Mouse (Mus musculus) MEL (cell line): ENCODE measurements around the gene Erf. TPM values are rescaled to one million over a fixed set of nuclear protein-coding genes. Genes with fewer than 3 reads are reported as not detected.

ENCODE experiments used
- DNase-seq: peaks from one replicate; pipeline ENCODE4 v3.0.0; 2011; ENCODE audit warnings: low read depth, low spot score
- H3K27ac ChIP-seq: 2 replicates; pipeline ENCODE4 v1.5.1; 2012; ENCODE audit warnings: low read depth, mild to moderate bottlenecking, control low read depth, low read length, moderate library complexity; ENCODE audit not compliant: control insufficient read depth
- H3K27me3 ChIP-seq, 2 experiments: fragments of 150-350 bp in 1 of 2; sonication (generic) in 1 of 2; 2 replicates each; pipeline ENCODE4 v1.6.1; 2012; ENCODE audit warnings: low read length in 2 of 2, mild to moderate bottlenecking in 2 of 2, improper control_type of control experiment in 1 of 2, moderate library complexity in 1 of 2; ENCODE audit not compliant: insufficient read depth in 2 of 2, control insufficient read depth in 1 of 2
- H3K36me3 ChIP-seq, 2 experiments: 2 replicates each; pipeline ENCODE4 v1.6.1; 2012 to 2014; ENCODE audit warnings: low read length in 2 of 2, improper control_type of control experiment in 1 of 2, inconsistent platforms in 1 of 2, mild to moderate bottlenecking in 1 of 2; ENCODE audit not compliant: insufficient read depth in 2 of 2, control insufficient read depth in 1 of 2
- H3K4me1 ChIP-seq, 2 experiments: fragments of 150-350 bp in 1 of 2; sonication (generic) in 1 of 2; 2 replicates each; pipeline ENCODE4 v1.6.1; 2012; ENCODE audit warnings: low read length in 2 of 2, improper control_type of control experiment in 1 of 2, mild to moderate bottlenecking in 1 of 2; ENCODE audit not compliant: insufficient read depth in 2 of 2, control insufficient read depth in 1 of 2
- H3K4me3 ChIP-seq, 2 experiments: fragments of 150-350 bp in 1 of 2; sonication (generic) in 1 of 2; 2 replicates each; pipeline ENCODE4 v1.5.1; 2012; ENCODE audit warnings: low read depth in 2 of 2, low read length in 2 of 2, mild to moderate bottlenecking in 2 of 2, moderate library complexity in 2 of 2, control low read depth in 1 of 2, improper control_type of control experiment in 1 of 2; ENCODE audit not compliant: control insufficient read depth in 1 of 2, insufficient read depth in 1 of 2
- H3K79me2 ChIP-seq: 2 replicates; pipeline ENCODE4 v1.6.1; 2012; ENCODE audit warnings: mild to moderate bottlenecking, low read length, moderate library complexity; ENCODE audit not compliant: control insufficient read depth, poor library complexity, insufficient read depth
- H3K9ac ChIP-seq: 2 replicates; pipeline ENCODE4 v1.6.1; 2012; ENCODE audit warnings: low read depth, mild to moderate bottlenecking, control low read depth, low read length, moderate library complexity; ENCODE audit not compliant: control insufficient read depth, poor library complexity, severe bottlenecking
- H3K9me3 ChIP-seq: fragments of 150-350 bp; sonication (generic); replicated peaks from 2 replicates; pipeline ENCODE4 v1.6.1; 2012; ENCODE audit warnings: mild to moderate bottlenecking, low read length, improper control_type of control experiment, moderate library complexity; ENCODE audit not compliant: insufficient read depth
- BHLHE40 ChIP-seq: IDR thresholded peaks from 2 replicates; pipeline ENCODE4 v1.6.1; 2012; ENCODE audit warnings: low read depth, mild to moderate bottlenecking, inconsistent platforms, low read length, improper control_type of control experiment, borderline replicate concordance
- CHD1 ChIP-seq: IDR thresholded peaks from 2 replicates; pipeline ENCODE4 v1.6.1; 2012; ENCODE audit warnings: low read depth, mild to moderate bottlenecking, inconsistent platforms, low read length, improper control_type of control experiment
- CHD2 ChIP-seq: IDR thresholded peaks from 2 replicates; pipeline ENCODE4 v1.6.1; 2011; ENCODE audit warnings: low read length, improper control_type of control experiment
- CTCF ChIP-seq, 3 experiments: IDR thresholded peaks in 2 of 3; conservative IDR thresholded peaks in 1 of 3; 2 replicates each; pipeline ENCODE4 v1.5.1; 2011 to 2012; ENCODE audit warnings: low read length in 3 of 3, low read depth in 2 of 3, mild to moderate bottlenecking in 2 of 3, improper control_type of control experiment in 1 of 3, inconsistent platforms in 1 of 3, mixed read lengths in 1 of 3, moderate library complexity in 1 of 3; ENCODE audit not compliant: control insufficient read depth in 1 of 3, insufficient read depth in 1 of 3, poor library complexity in 1 of 3, severe bottlenecking in 1 of 3
- E2F4 ChIP-seq: IDR thresholded peaks from 2 replicates; pipeline ENCODE4 v1.6.1; 2011; ENCODE audit warnings: low read depth, low read length, improper control_type of control experiment, borderline replicate concordance
- ELF1 ChIP-seq: IDR thresholded peaks from 2 replicates; pipeline ENCODE4 v1.6.1; 2014; ENCODE audit warnings: low read depth, mild to moderate bottlenecking, inconsistent platforms, low read length, improper control_type of control experiment, moderate library complexity
- EP300 ChIP-seq, 2 experiments: IDR thresholded peaks; 2 replicates each; pipeline ENCODE4 v1.6.1; 2011; ENCODE audit warnings: improper control_type of control experiment in 2 of 2, low read length in 2 of 2, low read depth in 1 of 2, mild to moderate bottlenecking in 1 of 2
- ETS1 ChIP-seq: IDR thresholded peaks from 2 replicates; pipeline ENCODE4 v1.6.1; 2012; ENCODE audit warnings: low read depth, mild to moderate bottlenecking, inconsistent platforms, low read length, improper control_type of control experiment, moderate library complexity
- GABPA ChIP-seq: IDR thresholded peaks from 2 replicates; pipeline ENCODE4 v1.6.1; 2012; ENCODE audit warnings: low read depth, mild to moderate bottlenecking, inconsistent platforms, low read length, improper control_type of control experiment, moderate library complexity
- GATA1 ChIP-seq: IDR thresholded peaks from 2 replicates; pipeline ENCODE4 v1.6.1; 2011; ENCODE audit warnings: low read depth, low read length, improper control_type of control experiment
- HCFC1 ChIP-seq: IDR thresholded peaks from 2 replicates; pipeline ENCODE4 v1.6.1; 2012; ENCODE audit warnings: low read depth, mild to moderate bottlenecking, inconsistent platforms, low read length, improper control_type of control experiment, moderate library complexity
- JUND ChIP-seq: IDR thresholded peaks from 2 replicates; pipeline ENCODE4 v1.6.1; 2011; ENCODE audit warnings: low read depth, mild to moderate bottlenecking, improper control_type of control experiment, low read length
- KAT2A ChIP-seq: conservative IDR thresholded peaks from 2 replicates; pipeline ENCODE4 v1.6.1; 2012; ENCODE audit warnings: low read depth, low read length, improper control_type of control experiment, inconsistent platforms
- MAZ ChIP-seq: IDR thresholded peaks from 2 replicates; pipeline ENCODE4 v1.6.1; 2012; ENCODE audit warnings: low read depth, mild to moderate bottlenecking, inconsistent platforms, low read length, improper control_type of control experiment
- MEF2A ChIP-seq: IDR thresholded peaks from 2 replicates; pipeline ENCODE4 v1.6.1; 2014; ENCODE audit warnings: low read depth, mild to moderate bottlenecking, inconsistent platforms, low read length, improper control_type of control experiment; ENCODE audit not compliant: poor library complexity, insufficient replicate concordance, severe bottlenecking; ENCODE audit errors: extremely low read depth
- MXI1 ChIP-seq: IDR thresholded peaks from 2 replicates; pipeline ENCODE4 v1.6.1; 2011; ENCODE audit warnings: mild to moderate bottlenecking, low read depth, low read length, improper control_type of control experiment
- MYB ChIP-seq: IDR thresholded peaks from 2 replicates; pipeline ENCODE4 v1.6.1; 2011; ENCODE audit warnings: mild to moderate bottlenecking, low read depth, low read length, improper control_type of control experiment
- NELFE ChIP-seq: IDR thresholded peaks from 2 replicates; pipeline ENCODE4 v1.6.1; 2011; ENCODE audit warnings: low read depth, low read length, improper control_type of control experiment
- NRF1 ChIP-seq: IDR thresholded peaks from 2 replicates; pipeline ENCODE4 v1.6.1; 2014; ENCODE audit warnings: low read depth, mild to moderate bottlenecking, inconsistent platforms, low read length, improper control_type of control experiment, moderate library complexity; ENCODE audit not compliant: poor library complexity, insufficient read depth, severe bottlenecking
- RAD21 ChIP-seq: IDR thresholded peaks from 2 replicates; pipeline ENCODE4 v1.6.1; 2011; ENCODE audit warnings: mild to moderate bottlenecking, low read depth, low read length, improper control_type of control experiment
- RCOR1 ChIP-seq: IDR thresholded peaks from 2 replicates; pipeline ENCODE4 v1.6.1; 2012; ENCODE audit warnings: low read depth, mild to moderate bottlenecking, inconsistent platforms, low read length, improper control_type of control experiment
- SIN3A ChIP-seq: IDR thresholded peaks from 2 replicates; pipeline ENCODE4 v1.6.1; 2012; ENCODE audit warnings: low read length, improper control_type of control experiment, inconsistent platforms
- TAL1 ChIP-seq: IDR thresholded peaks from 2 replicates; pipeline ENCODE4 v1.6.1; 2012; ENCODE audit warnings: mild to moderate bottlenecking, inconsistent platforms, low read length, moderate library complexity, mixed read lengths
- TBP ChIP-seq: IDR thresholded peaks from 2 replicates; pipeline ENCODE4 v1.8.0; 2011; ENCODE audit warnings: low read depth, low read length, improper control_type of control experiment
- TCF12 ChIP-seq: IDR thresholded peaks from 2 replicates; pipeline ENCODE4 v1.6.1; 2014; ENCODE audit warnings: low read depth, mild to moderate bottlenecking, inconsistent platforms, low read length, improper control_type of control experiment, moderate library complexity
- UBTF ChIP-seq: IDR thresholded peaks from 2 replicates; pipeline ENCODE4 v1.6.1; 2012; ENCODE audit warnings: low read depth, mild to moderate bottlenecking, inconsistent platforms, low read length, improper control_type of control experiment, moderate library complexity, borderline replicate concordance; ENCODE audit not compliant: insufficient read depth
- USF1 ChIP-seq: IDR thresholded peaks from 2 replicates; pipeline ENCODE4 v1.6.1; 2014; ENCODE audit warnings: low read depth, mild to moderate bottlenecking, inconsistent platforms, low read length, improper control_type of control experiment, moderate library complexity
- USF2 ChIP-seq, 2 experiments: IDR thresholded peaks; 2 replicates each; pipeline ENCODE4 v1.6.1; 2011 to 2012; ENCODE audit warnings: improper control_type of control experiment in 2 of 2, low read length in 2 of 2, borderline replicate concordance in 1 of 2, inconsistent platforms in 1 of 2, low read depth in 1 of 2, mild to moderate bottlenecking in 1 of 2; ENCODE audit not compliant: insufficient read depth in 1 of 2
- ZC3H11A ChIP-seq: IDR thresholded peaks from 2 replicates; pipeline ENCODE4 v1.6.1; 2012; ENCODE audit warnings: low read depth, mild to moderate bottlenecking, inconsistent platforms, low read length, improper control_type of control experiment
- ZMIZ1 ChIP-seq: IDR thresholded peaks from 2 replicates; pipeline ENCODE4 v1.6.1; 2012; ENCODE audit warnings: low read depth, mild to moderate bottlenecking, inconsistent platforms, low read length, improper control_type of control experiment, moderate library complexity
- ZNF384 ChIP-seq: IDR thresholded peaks from 2 replicates; pipeline ENCODE4 v1.6.1; 2012; ENCODE audit warnings: low read depth, mild to moderate bottlenecking, inconsistent platforms, low read length, improper control_type of control experiment
- polyA plus RNA-seq, 2 experiments: library from polyadenylated mRNA; stranded (reverse) in 1 of 2; unstranded in 1 of 2; fragments of >175 nt in 1 of 2; fragments of >200 nt in 1 of 2; gene quantifications; 2 replicates each; pipeline versions ENCODE4 v1.2.1 to v1.2.4; 2012; ENCODE audit warnings: low replicate concordance in 2 of 2, low read depth in 1 of 2; ENCODE audit not compliant: insufficient read length in 2 of 2, insufficient read depth in 1 of 2, missing spikeins in 1 of 2
- total RNA-seq: library from RNA; depleted of rRNA; stranded (reverse); fragments of 300-350 nt; gene quantifications from 2 replicates; pipeline ENCODE4 v1.2.3, GENCODE M21; 2012

Erf gene
- total and polyA plus RNA-seq, 3 experiments, result 24.6 to 33.2 TPM; not detected in 1

GRCm38 (mm10) chr7:25268588-25268987 is 18.0 kb upstream of the Erf start (continued):
- peak; percentile 16; the same call in 1 of the 2 replicates for TF ChIP-seq GATA1
- TF ChIP-seq MAZ, result 0 out of 2 replicates have a peak, but pooled peaks have one; percentile 79
- no peak for TF ChIP-seq USF1
- TF ChIP-seq HCFC1, result no peak
- peak; percentile 53 for TF ChIP-seq MXI1
- TF ChIP-seq USF2 (IDR thresholded peaks at IDR 0.05; ENCODE audit: borderline replicate concordance in 1 of 2, insufficient read depth in 1 of 2, low read depth in 1 of 2, low read length in 2 of 2), result no peak
- no peak for TF ChIP-seq E2F4
- TF ChIP-seq NELFE, result no peak; the same call in 1 of the 2 replicates
- 0 out of 2 replicates have a peak, but pooled peaks have one; percentile 6 for TF ChIP-seq TCF12
- peak; percentile 32; the same call in 1 of the 2 replicates for TF ChIP-seq RCOR1
- TF ChIP-seq SIN3A, result peak; percentile 52; the same call in 1 of the 2 replicates
- TF ChIP-seq CHD1, result no peak
- no peak for TF ChIP-seq ELF1

GRCm38 (mm10) chr7:25267751-25268463 is 17.3 kb upstream of the Erf start:
- DNase-seq, result peak; percentile 100
- peaks cover 25% of the 10 kb centered on the region for H3K79me2 ChIP-seq
- H3K4me1 ChIP-seq, result peaks cover 7 to 33% of the 10 kb centered on the region in 2 experiments; a peak in 3 of 4 replicates
- TF ChIP-seq USF2 (IDR thresholded peaks at IDR 0.05; ENCODE audit: borderline replicate concordance in 1 of 2, insufficient read depth in 1 of 2, low read depth in 1 of 2, low read length in 2 of 2), result no peak
- peak; percentile 88 for TF ChIP-seq KAT2A
- TF ChIP-seq ZC3H11A, result no peak
- no peak for TF ChIP-seq ZMIZ1
- no peak for TF ChIP-seq NELFE
- TF ChIP-seq UBTF, result no peak
- no peak for TF ChIP-seq CHD1
- no peak for TF ChIP-seq CTCF (IDR thresholded peaks at IDR 0.05 in 2 of 3, conservative IDR thresholded peaks at IDR 0.05 in 1 of 3; ENCODE audit: control insufficient read depth in 1 of 3, insufficient read depth in 1 of 3, low read depth in 2 of 3, low read length in 3 of 3, poor library complexity in 1 of 3, severe bottlenecking in 1 of 3)
- no peak for TF ChIP-seq BHLHE40
- TF ChIP-seq TCF12, result no peak; the same call in 1 of the 2 replicates
- TF ChIP-seq EP300 (IDR thresholded peaks at IDR 0.05; ENCODE audit: low read depth in 1 of 2, low read length in 2 of 2), result no peak
- no peak for TF ChIP-seq MXI1
- TF ChIP-seq NRF1, result peak; percentile 16; the same call in 1 of the 2 replicates
- TF ChIP-seq CHD2, result peak; percentile 93
- TF ChIP-seq RCOR1, result no peak
- TF ChIP-seq GABPA, result no peak
- TF ChIP-seq TAL1, result no peak
- TF ChIP-seq SIN3A, result peak; percentile 43
- TF ChIP-seq USF1, result 0 out of 2 replicates have a peak, but pooled peaks have one; percentile 1
- TF ChIP-seq MYB, result no peak
- peak; percentile 86 for TF ChIP-seq TBP
- no peak for TF ChIP-seq MEF2A
- no peak for TF ChIP-seq RAD21
- TF ChIP-seq ZNF384, result peak; percentile 96
- no peak for TF ChIP-seq JUND
- no peak; the same call in 1 of the 2 replicates for TF ChIP-seq ETS1

More at GRCm38 (mm10) chr7:25267751-25268463, 17.3 kb upstream of the Erf start:
- H3K36me3 ChIP-seq, result peaks cover 0 to 23% of the 10 kb centered on the region in 2 experiments; a peak in 2 of 4 replicates
- peak overlapping the region; percentile 95 for H3K27ac ChIP-seq
- peak overlapping the region; percentile 95 for H3K9ac ChIP-seq
- H3K27me3 ChIP-seq, result no peaks in the 10 kb centered on the region
- H3K9me3 ChIP-seq, result no peaks in the 10 kb centered on the region
- H3K4me3 ChIP-seq, result peak overlapping the region; percentile 66 to 85
